Mouse (Mus musculus): ENCODE measurements at regions not wholly inside any gene's neighbourhood (a gene's known extent, or its start where the extent isn't known, plus 50 kb on each side); places are given as distances from the start of the nearest gene placed in this dataset.

GRCm38 (mm10) chr17:15140391-15140790, 99.1 kb upstream of the Gm3448 start:
- TF ChIP-seq POLR2A (IDR thresholded peaks at IDR 0.05; ENCODE audit: low read depth, low read length) (no peak), CTCF (conservative IDR thresholded peaks at IDR 0.05 in 1 of 2, IDR thresholded peaks at IDR 0.05 in 1 of 2; ENCODE audit: low read depth in 2 of 2, low read length in 2 of 2) (no peak), ZNF384 (IDR thresholded peaks at IDR 0.05; ENCODE audit: low read depth, low read length) (no peak), JUND (conservative IDR thresholded peaks at IDR 0.05; ENCODE audit: low read depth, low read length) (no peak), SIN3A (IDR thresholded peaks at IDR 0.05; ENCODE audit: low read length) (no peak), EP300 (IDR thresholded peaks at IDR 0.05; ENCODE audit: low read length) (no peak), USF1 (IDR thresholded peaks at IDR 0.05; ENCODE audit: low read depth, low read length) (no peak), TBP (conservative IDR thresholded peaks at IDR 0.05; ENCODE audit: low read depth, low read length) (no peak), E2F4 (IDR thresholded peaks at IDR 0.05; ENCODE audit: insufficient replicate concordance, low read depth, low read length) (no peak), RCOR1 (conservative IDR thresholded peaks at IDR 0.05; ENCODE audit: low read depth, low read length) (no peak), MXI1 (IDR thresholded peaks at IDR 0.05; ENCODE audit: low read depth, low read length) (no peak), SMC3 (IDR thresholded peaks at IDR 0.05; ENCODE audit: low read depth, low read length) (no peak)

Measured in CH12.LX (cell line).